Mouse (Mus musculus): ENCODE results near the gene Dab1. TPM values are rescaled to one million over a fixed set of nuclear protein-coding genes. Genes with fewer than 3 reads are reported as not detected.

The Dab1 gene
- total and polyA plus RNA-seq, 2 experiments: 0.02 to 0.09 TPM

DNA sequence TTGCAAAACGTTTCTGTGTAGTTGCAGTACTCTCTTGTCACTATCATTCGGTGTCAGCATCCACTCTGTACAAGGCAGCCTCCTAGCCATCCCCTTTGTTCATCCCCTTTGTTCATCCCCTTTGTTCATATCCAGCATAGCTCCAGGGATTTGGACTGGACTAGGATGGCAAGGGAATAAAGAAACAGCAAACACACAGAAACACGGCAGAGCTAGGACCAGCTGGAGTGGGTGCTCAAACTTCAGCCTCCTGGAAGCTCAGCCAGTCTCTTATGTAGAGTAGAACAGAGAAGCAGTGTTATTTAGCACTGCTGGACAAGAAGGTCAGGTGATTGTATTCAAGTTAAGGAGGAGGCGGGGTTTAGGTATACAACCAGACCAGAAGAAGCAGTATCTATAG, 853.8 kb downstream of the Dab1 start:
- H3K4me3 ChIP-seq (ENCODE audit: insufficient read depth, low read depth, low read length): no peak overlapping the region
- 80% methylated on average over 4 of the region's 4 CpGs for WGBS
- H3K79me2 ChIP-seq (ENCODE audit: control insufficient read depth, insufficient read depth, low read length): no peaks in the 10 kb centered on the region
- no peaks in the 10 kb centered on the region for H3K4me1 ChIP-seq (ENCODE audit: control insufficient read depth, insufficient read depth, low read length)
- no peak for DNase-seq (ENCODE audit: extremely low read depth, low read depth, low spot score)
- no peaks in the 10 kb centered on the region for H3K27me3 ChIP-seq (ENCODE audit: control insufficient read depth, insufficient read depth, low read length)
- H3K27ac ChIP-seq (replicated peaks; ENCODE audit: insufficient read depth, low read depth, low read length): no peak overlapping the region
- H3K36me3 ChIP-seq (ENCODE audit: control insufficient read depth, insufficient read depth, low read length): no peaks in the 10 kb centered on the region
- TF ChIP-seq CTCF (IDR thresholded peaks at IDR 0.05; ENCODE audit: low read depth, low read length) (no peak), POLR2A (IDR thresholded peaks at IDR 0.05; ENCODE audit: extremely low read depth, insufficient read depth, low read length) (no peak)
- H3K9ac ChIP-seq (ENCODE audit: low read depth, low read length): no peak overlapping the region

DNA sequence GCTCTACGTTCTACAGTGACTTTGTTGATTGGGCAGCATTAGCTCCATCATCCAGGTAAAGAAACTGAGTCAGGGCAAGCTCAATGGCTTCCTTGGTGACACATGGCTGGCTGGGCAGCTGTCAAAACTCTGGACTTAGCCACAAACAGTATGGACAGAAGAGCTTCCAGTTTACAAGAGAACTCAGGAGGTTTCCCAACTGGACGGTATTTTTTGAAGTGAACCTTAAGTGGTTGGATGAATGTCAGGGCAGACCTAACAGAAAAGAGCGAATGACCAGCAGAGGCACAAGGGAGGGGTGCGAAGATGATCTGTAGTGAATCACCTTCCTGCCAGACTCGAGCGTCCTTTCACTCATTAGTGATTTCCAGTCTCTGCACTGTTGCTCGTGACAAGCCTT, 857.7 kb downstream of the Dab1 start:
- Histone ChIP-seq H3K79me2 (ENCODE audit: control insufficient read depth, insufficient read depth, low read length) (no peaks in the 10 kb centered on the region), H3K9ac (ENCODE audit: low read depth, low read length) (no peak overlapping the region), H3K36me3 (ENCODE audit: control insufficient read depth, insufficient read depth, low read length) (no peaks in the 10 kb centered on the region), H3K27ac (replicated peaks; ENCODE audit: insufficient read depth, low read depth, low read length) (no peak overlapping the region), H3K4me1 (ENCODE audit: control insufficient read depth, insufficient read depth, low read length) (no peaks in the 10 kb centered on the region), H3K4me3 (ENCODE audit: insufficient read depth, low read depth, low read length) (no peak overlapping the region), H3K27me3 (ENCODE audit: control insufficient read depth, insufficient read depth, low read length) (no peaks in the 10 kb centered on the region)
- DNase-seq (ENCODE audit: extremely low read depth, low read depth, low spot score): no peak
- TF ChIP-seq POLR2A (IDR thresholded peaks at IDR 0.05; ENCODE audit: extremely low read depth, insufficient read depth, low read length): no peak
- TF ChIP-seq CTCF (IDR thresholded peaks at IDR 0.05; ENCODE audit: low read depth, low read length): no peak
- 88% methylated on average over 7 of the region's 7 CpGs for WGBS

GRCm38 (mm10) chr4:104483948-104484347, 864.8 kb downstream of the Dab1 start:
- TF ChIP-seq CTCF (IDR thresholded peaks at IDR 0.05; ENCODE audit: low read depth, low read length) (no peak), POLR2A (IDR thresholded peaks at IDR 0.05; ENCODE audit: extremely low read depth, insufficient read depth, low read length) (no peak)
- peak; percentile 86 for DNase-seq (ENCODE audit: extremely low read depth, low read depth, low spot score)
- Histone ChIP-seq H3K4me1 (ENCODE audit: control insufficient read depth, insufficient read depth, low read length) (peaks cover 4% of the 10 kb centered on the region; the same call in 1 of the 2 replicates), H3K36me3 (ENCODE audit: control insufficient read depth, insufficient read depth, low read length) (no peaks in the 10 kb centered on the region), H3K9ac (ENCODE audit: low read depth, low read length) (no peak overlapping the region), H3K4me3 (ENCODE audit: insufficient read depth, low read depth, low read length) (no peak overlapping the region), H3K27me3 (ENCODE audit: control insufficient read depth, insufficient read depth, low read length) (no peaks in the 10 kb centered on the region), H3K27ac (replicated peaks; ENCODE audit: insufficient read depth, low read depth, low read length) (no peak overlapping the region), H3K79me2 (ENCODE audit: control insufficient read depth, insufficient read depth, low read length) (no peaks in the 10 kb centered on the region)
- WGBS: 25% methylated on average over 1 of the region's 1 CpGs

DNA sequence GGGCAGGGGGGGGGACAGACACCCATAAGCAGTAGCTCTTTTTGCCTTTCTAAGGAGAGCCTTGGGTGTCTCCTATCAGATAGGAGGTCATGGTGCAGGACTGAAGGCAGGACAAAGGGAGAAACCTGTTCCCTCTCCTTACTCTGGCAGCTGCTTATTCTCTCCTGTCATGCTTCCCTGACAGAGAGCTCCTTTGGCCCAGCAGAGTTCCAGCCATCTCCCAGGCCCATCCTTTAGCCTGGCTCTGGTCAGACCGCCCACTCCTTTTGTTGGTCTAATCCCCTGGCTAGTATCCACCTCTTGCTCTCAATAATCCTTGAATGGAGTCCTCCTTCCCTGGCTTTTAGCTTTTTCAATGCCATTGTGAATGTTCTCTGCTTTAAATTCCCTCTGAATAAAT, 878.1 kb downstream of the Dab1 start:
- TF ChIP-seq CTCF (IDR thresholded peaks at IDR 0.05; ENCODE audit: low read depth, low read length): no peak
- TF ChIP-seq POLR2A (IDR thresholded peaks at IDR 0.05; ENCODE audit: extremely low read depth, insufficient read depth, low read length): no peak
- no peak overlapping the region for H3K27ac ChIP-seq (replicated peaks; ENCODE audit: insufficient read depth, low read depth, low read length)
- H3K9ac ChIP-seq (ENCODE audit: low read depth, low read length): no peak overlapping the region
- H3K4me1 ChIP-seq (ENCODE audit: control insufficient read depth, insufficient read depth, low read length): no peaks in the 10 kb centered on the region
- DNase-seq (ENCODE audit: extremely low read depth, low read depth, low spot score): no peak
- no peaks in the 10 kb centered on the region for H3K27me3 ChIP-seq (ENCODE audit: control insufficient read depth, insufficient read depth, low read length)
- H3K36me3 ChIP-seq (ENCODE audit: control insufficient read depth, insufficient read depth, low read length): no peaks in the 10 kb centered on the region
- H3K79me2 ChIP-seq (ENCODE audit: control insufficient read depth, insufficient read depth, low read length): no peaks in the 10 kb centered on the region
- no peak overlapping the region for H3K4me3 ChIP-seq (ENCODE audit: insufficient read depth, low read depth, low read length)
- 89% methylated on average over 1 of the region's 1 CpGs for WGBS

- 84% methylated on average over 2 of the region's 2 CpGs for WGBS
- no peaks in the 10 kb centered on the region for H3K27me3 ChIP-seq (ENCODE audit: control insufficient read depth, insufficient read depth, low read length)
These were observed 881.0 kb downstream of the Dab1 start for GRCm38 (mm10) chr4:104500112-104500511.

DNA sequence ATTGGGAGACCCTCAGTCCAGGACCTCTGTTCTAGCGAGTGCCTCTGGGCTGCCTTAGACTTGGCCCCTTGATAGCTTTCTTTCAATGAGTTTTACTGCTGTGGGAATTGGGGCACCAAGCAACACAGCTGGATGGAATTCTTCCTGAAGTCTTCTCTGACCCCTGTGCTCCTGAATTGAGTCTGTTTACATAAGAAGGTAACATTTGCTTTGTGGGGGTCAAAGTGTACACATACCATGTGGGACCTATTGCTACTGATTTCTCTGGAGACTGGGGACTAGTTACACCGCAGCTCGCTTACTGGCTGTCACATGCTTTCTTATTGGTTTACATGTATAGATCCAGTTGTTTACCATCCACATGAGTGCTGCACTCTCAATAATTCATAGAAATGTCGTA, 881.5 kb downstream of the Dab1 start:
- no peak for DNase-seq (ENCODE audit: extremely low read depth, low read depth, low spot score)
- H3K36me3 ChIP-seq (ENCODE audit: control insufficient read depth, insufficient read depth, low read length): no peaks in the 10 kb centered on the region
- H3K27ac ChIP-seq (replicated peaks; ENCODE audit: insufficient read depth, low read depth, low read length): no peak overlapping the region
- no peaks in the 10 kb centered on the region for H3K79me2 ChIP-seq (ENCODE audit: control insufficient read depth, insufficient read depth, low read length)
- H3K9ac ChIP-seq (ENCODE audit: low read depth, low read length): no peak overlapping the region
- H3K27me3 ChIP-seq (ENCODE audit: control insufficient read depth, insufficient read depth, low read length): no peaks in the 10 kb centered on the region
- TF ChIP-seq CTCF (IDR thresholded peaks at IDR 0.05; ENCODE audit: low read depth, low read length): no peak
- no peak for TF ChIP-seq POLR2A (IDR thresholded peaks at IDR 0.05; ENCODE audit: extremely low read depth, insufficient read depth, low read length)
- 42% methylated on average over 4 of the region's 4 CpGs for WGBS
- no peaks in the 10 kb centered on the region for H3K4me1 ChIP-seq (ENCODE audit: control insufficient read depth, insufficient read depth, low read length)
- no peak overlapping the region for H3K4me3 ChIP-seq (ENCODE audit: insufficient read depth, low read depth, low read length)

More at GRCm38 (mm10) chr4:104500112-104500511, 881.0 kb downstream of the Dab1 start:
- Histone ChIP-seq H3K4me1 (ENCODE audit: control insufficient read depth, insufficient read depth, low read length) (no peaks in the 10 kb centered on the region), H3K4me3 (ENCODE audit: insufficient read depth, low read depth, low read length) (no peak overlapping the region), H3K9ac (ENCODE audit: low read depth, low read length) (no peak overlapping the region), H3K79me2 (ENCODE audit: control insufficient read depth, insufficient read depth, low read length) (no peaks in the 10 kb centered on the region), H3K27ac (replicated peaks; ENCODE audit: insufficient read depth, low read depth, low read length) (no peak overlapping the region), H3K36me3 (ENCODE audit: control insufficient read depth, insufficient read depth, low read length) (no peaks in the 10 kb centered on the region)
- no peak for DNase-seq (ENCODE audit: extremely low read depth, low read depth, low spot score)
- TF ChIP-seq CTCF (IDR thresholded peaks at IDR 0.05; ENCODE audit: low read depth, low read length) (no peak), POLR2A (IDR thresholded peaks at IDR 0.05; ENCODE audit: extremely low read depth, insufficient read depth, low read length) (no peak)
